Mouse (Mus musculus): Measurements from ENCODE around the gene Zbtb41.

DNA sequence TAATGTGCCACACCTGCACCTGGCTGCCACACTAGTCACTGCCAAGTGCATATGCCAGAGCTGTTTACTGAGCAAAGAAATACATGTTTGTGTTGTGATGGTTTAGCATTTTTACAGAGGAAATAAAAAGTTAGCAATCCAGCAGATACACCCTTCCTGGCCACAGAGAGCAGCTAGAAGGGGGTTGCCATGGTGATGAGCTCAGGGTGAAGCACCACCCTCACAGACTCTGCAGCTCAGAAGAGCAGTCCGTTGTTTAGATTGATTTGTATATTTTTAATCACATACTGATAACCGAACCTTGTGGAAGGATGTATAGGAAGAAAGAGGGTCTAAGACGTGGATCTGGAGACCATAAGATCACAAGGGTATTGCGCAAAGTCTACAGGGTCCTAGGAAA, 59.1 kb downstream of the Zbtb41 start:
- TF ChIP-seq POLR2A (IDR thresholded peaks at IDR 0.05; ENCODE audit: extremely low read depth, insufficient read depth, low read length) = no peak
- TF ChIP-seq CTCF (IDR thresholded peaks at IDR 0.05; ENCODE audit: extremely low read depth, insufficient read depth, low read length) = no peak
